Mouse (Mus musculus) forebrain, embryonic 15.5 days (tissue): ENCODE measurements around the gene Gm5934. TPM values are rescaled to one million over a fixed set of nuclear protein-coding genes. Genes with fewer than 3 reads are reported as not detected.
"Not testable (repeated sequence)": the region's sequence is repeated elsewhere in the genome, so short reads cannot be mapped to it uniquely, and the experiment has no call there.

Experiments
- ATAC-seq: fragments of 200-750 bp; cut with Nextera tagmentation; replicated peaks from 2 replicates; pipeline ENCODE4 v1.8.0; 2017; ENCODE audit warnings: mild to moderate bottlenecking, moderate TSS enrichment, moderate library complexity
- H3K27ac ChIP-seq: fragments of 300-500 bp; sonication (generic); replicated peaks from 2 replicates; pipeline ENCODE4 v1.5.1; 2015; ENCODE audit warnings: mild to moderate bottlenecking, inconsistent platforms
- H3K27me3 ChIP-seq: fragments of 300-500 bp; sonication (generic); 2 replicates; pipeline ENCODE4 v1.6.1; 2015; ENCODE audit warnings: inconsistent platforms
- H3K36me3 ChIP-seq: fragments of 300-500 bp; sonication (generic); 2 replicates; pipeline ENCODE4 v1.6.1; 2015; ENCODE audit warnings: mild to moderate bottlenecking, inconsistent platforms
- H3K4me1 ChIP-seq: fragments of 300-500 bp; sonication (generic); 2 replicates; pipeline ENCODE4 v1.6.1; 2015; ENCODE audit warnings: inconsistent platforms
- H3K4me2 ChIP-seq: fragments of 300-500 bp; sonication (generic); replicated peaks from 2 replicates; pipeline ENCODE4 v1.6.1; 2015; ENCODE audit warnings: mild to moderate bottlenecking, inconsistent platforms
- H3K4me3 ChIP-seq: fragments of 300-500 bp; sonication (generic); 2 replicates; pipeline ENCODE4 v1.5.1; 2015; ENCODE audit warnings: mild to moderate bottlenecking, inconsistent platforms
- H3K9ac ChIP-seq: fragments of 300-500 bp; sonication (generic); replicated peaks from 2 replicates; pipeline ENCODE4 v1.6.1; 2015; ENCODE audit warnings: mild to moderate bottlenecking, inconsistent platforms
- H3K9me3 ChIP-seq: fragments of 300-500 bp; sonication (generic); 2 replicates; pipeline ENCODE4 v1.6.1; 2016; ENCODE audit warnings: inconsistent platforms
- WGBS: fragments of 180-500 bp; shearing (Covaris S2); methylation state at CpG from one replicate; pipeline ENCODE4 v1.1.7; 2015; ENCODE audit warnings: mixed read lengths; 5-methylcytosine and 5-hydroxymethylcytosine counted together
- polyA plus RNA-seq: library from polyadenylated mRNA; unstranded; fragments of >200 nt; fragmentation: Nextera tagmentation; extraction: Ambion mirVana; gene quantifications from 2 replicates; pipeline ENCODE4 v1.2.1, GENCODE M21; 2015

Gm5934 gene
- polyA plus RNA-seq, result not detected in 2 replicates

GRCm38 (mm10) chrX:24500660-24501059 is at the start of gene Gm5934:
Gene Gm5934, minus strand, starts transcription at chrX:24500760.
- not testable (repeated sequence) for H3K4me3 ChIP-seq, H3K9ac ChIP-seq

More at GRCm38 (mm10) chrX:24500660-24501059, at the start of gene Gm5934:
- not testable (repeated sequence) for H3K4me2 ChIP-seq, ATAC-seq, H3K36me3 ChIP-seq, H3K4me1 ChIP-seq, H3K27ac ChIP-seq, H3K27me3 ChIP-seq, H3K9me3 ChIP-seq
- WGBS, result 86% methylated on average over 5 of the region's 5 CpGs

Other genes starting within 250 kb of the Gm5934 start
- not detected in 2 replicates for gene Gm4297, start 74.1 kb upstream of the Gm5934 start, polyA plus RNA-seq